Mouse (Mus musculus): ENCODE measurements around the gene Dennd4c. TPM values are rescaled to one million over a fixed set of nuclear protein-coding genes. Genes with fewer than 3 reads are reported as not detected.

The Dennd4c gene
- polyA plus RNA-seq, 1 experiment, result 2.5 TPM

- H3K4me3 ChIP-seq, result no peak overlapping the region
- H3K27me3 ChIP-seq (ENCODE audit: control insufficient read depth, insufficient read depth, insufficient read length), result no peaks in the 10 kb centered on the region
- H3K79me2 ChIP-seq (ENCODE audit: control insufficient read depth, insufficient read depth), result no peaks in the 10 kb centered on the region
- no peak overlapping the region for H3ac ChIP-seq (ENCODE audit: control insufficient read depth, insufficient read length)
- peak overlapping the region; percentile 23 for H3K4me2 ChIP-seq (ENCODE audit: low read depth)
- H3K36me3 ChIP-seq (ENCODE audit: control insufficient read depth, insufficient read depth), result no peaks in the 10 kb centered on the region
- TF ChIP-seq SRF (IDR thresholded peaks at IDR 0.05; ENCODE audit: control insufficient read depth, insufficient read length, low read depth), result no peak
- no peak for TF ChIP-seq CEBPB (IDR thresholded peaks at IDR 0.05; ENCODE audit: insufficient read depth, poor library complexity, severe bottlenecking)
- TF ChIP-seq MYOD1 (IDR thresholded peaks at IDR 0.05; ENCODE audit: control insufficient read depth in 1 of 3, insufficient read length in 2 of 3, low read depth in 2 of 3), result no peak
- TF ChIP-seq POLR2AphosphoS2 (IDR thresholded peaks at IDR 0.05; ENCODE audit: insufficient read length, low read depth), result no peak
- TF ChIP-seq REST (IDR thresholded peaks at IDR 0.05; ENCODE audit: insufficient read depth, insufficient read length), result no peak
- TF ChIP-seq POLR2A (IDR thresholded peaks at IDR 0.05; ENCODE audit: insufficient read length, low read depth), result no peak
- TF ChIP-seq MYOG (IDR thresholded peaks at IDR 0.05; ENCODE audit: control insufficient read depth in 1 of 3, insufficient read depth in 1 of 3, insufficient read length in 2 of 3, low read depth in 2 of 3), result no peak
- no peak for TF ChIP-seq MAX (IDR thresholded peaks at IDR 0.05; ENCODE audit: low read depth)
- no peak for TF ChIP-seq TCF12 (IDR thresholded peaks at IDR 0.05; ENCODE audit: insufficient read depth, poor library complexity, severe bottlenecking)
- no peak for TF ChIP-seq TCF3 (IDR thresholded peaks at IDR 0.05; ENCODE audit: insufficient read length, low read depth)
Observed at GRCm38 (mm10) chr4:86710666-86711215, 37.6 kb upstream of the Dennd4c start.

GRCm38 (mm10) chr4:86712751-86713195 is 35.6 kb upstream of the Dennd4c start:
- no peaks in the 10 kb centered on the region for H3K36me3 ChIP-seq (ENCODE audit: control insufficient read depth, insufficient read depth)
- no peak overlapping the region for H3ac ChIP-seq (ENCODE audit: control insufficient read depth, insufficient read length)
- no peaks in the 10 kb centered on the region for H3K79me2 ChIP-seq (ENCODE audit: control insufficient read depth, insufficient read depth)
- no peaks in the 10 kb centered on the region for H3K27me3 ChIP-seq (ENCODE audit: control insufficient read depth, insufficient read depth, insufficient read length)
- TF ChIP-seq E2F4 (IDR thresholded peaks at IDR 0.05; ENCODE audit: insufficient read depth) (no peak), POLR2A (IDR thresholded peaks at IDR 0.05; ENCODE audit: insufficient read length, low read depth) (peak; percentile 26), MYOD1 (IDR thresholded peaks at IDR 0.05; ENCODE audit: control insufficient read depth in 1 of 3, insufficient read length in 2 of 3, low read depth in 2 of 3) (peak in 2 of 3 experiments; percentile 32 to 72), REST (IDR thresholded peaks at IDR 0.05; ENCODE audit: insufficient read depth, insufficient read length) (no peak), SRF (IDR thresholded peaks at IDR 0.05; ENCODE audit: control insufficient read depth, insufficient read length, low read depth) (no peak), TCF3 (IDR thresholded peaks at IDR 0.05; ENCODE audit: insufficient read length, low read depth) (no peak), POLR2AphosphoS2 (IDR thresholded peaks at IDR 0.05; ENCODE audit: insufficient read length, low read depth) (no peak), CEBPB (IDR thresholded peaks at IDR 0.05; ENCODE audit: insufficient read depth, poor library complexity, severe bottlenecking) (no peak), MAX (IDR thresholded peaks at IDR 0.05; ENCODE audit: low read depth) (peak; percentile 78), TCF12 (IDR thresholded peaks at IDR 0.05; ENCODE audit: insufficient read depth, poor library complexity, severe bottlenecking) (no peak), USF1 (IDR thresholded peaks at IDR 0.05; ENCODE audit: low read depth) (peak; percentile 77), MYOG (IDR thresholded peaks at IDR 0.05; ENCODE audit: control insufficient read depth in 1 of 3, insufficient read depth in 1 of 3, insufficient read length in 2 of 3, low read depth in 2 of 3) (peak in 1 of 3 experiments; percentile 53)
- peak overlapping the region; percentile 76 for H3K4me2 ChIP-seq (ENCODE audit: low read depth)
- H3K4me3 ChIP-seq, result peak overlapping the region; percentile 8

GRCm38 (mm10) chr4:86713518-86713917 is 34.8 kb upstream of the Dennd4c start:
- Histone ChIP-seq H3K79me2 (ENCODE audit: control insufficient read depth, insufficient read depth) (no peaks in the 10 kb centered on the region), H3K27me3 (ENCODE audit: control insufficient read depth, insufficient read depth, insufficient read length) (no peaks in the 10 kb centered on the region), H3K4me3 (no peak overlapping the region), H3ac (ENCODE audit: control insufficient read depth, insufficient read length) (no peak overlapping the region), H3K4me2 (ENCODE audit: low read depth) (peak overlapping the region; percentile 76), H3K36me3 (ENCODE audit: control insufficient read depth, insufficient read depth) (no peaks in the 10 kb centered on the region)
- TF ChIP-seq TCF12 (IDR thresholded peaks at IDR 0.05; ENCODE audit: insufficient read depth, poor library complexity, severe bottlenecking), result no peak
- TF ChIP-seq CEBPB (IDR thresholded peaks at IDR 0.05; ENCODE audit: insufficient read depth, poor library complexity, severe bottlenecking), result no peak
- no peak for TF ChIP-seq E2F4 (IDR thresholded peaks at IDR 0.05; ENCODE audit: insufficient read depth)

GRCm38 (mm10) chr4:86715341-86715740 is 33.0 kb upstream of the Dennd4c start:
- H3K27me3 ChIP-seq (ENCODE audit: control insufficient read depth, insufficient read depth, insufficient read length), result no peaks in the 10 kb centered on the region
- H3K36me3 ChIP-seq (ENCODE audit: control insufficient read depth, insufficient read depth), result no peaks in the 10 kb centered on the region
- H3K4me3 ChIP-seq, result no peak overlapping the region
- TF ChIP-seq MYOG (IDR thresholded peaks at IDR 0.05; ENCODE audit: control insufficient read depth in 1 of 3, insufficient read depth in 1 of 3, insufficient read length in 2 of 3, low read depth in 2 of 3) (no peak), E2F4 (IDR thresholded peaks at IDR 0.05; ENCODE audit: insufficient read depth) (no peak), CEBPB (IDR thresholded peaks at IDR 0.05; ENCODE audit: insufficient read depth, poor library complexity, severe bottlenecking) (no peak), SRF (IDR thresholded peaks at IDR 0.05; ENCODE audit: control insufficient read depth, insufficient read length, low read depth) (no peak), REST (IDR thresholded peaks at IDR 0.05; ENCODE audit: insufficient read depth, insufficient read length) (no peak), TCF3 (IDR thresholded peaks at IDR 0.05; ENCODE audit: insufficient read length, low read depth) (no peak), MAX (IDR thresholded peaks at IDR 0.05; ENCODE audit: low read depth) (no peak), MYOD1 (IDR thresholded peaks at IDR 0.05; ENCODE audit: control insufficient read depth in 1 of 3, insufficient read length in 2 of 3, low read depth in 2 of 3) (no peak), POLR2AphosphoS2 (IDR thresholded peaks at IDR 0.05; ENCODE audit: insufficient read length, low read depth) (no peak), TCF12 (IDR thresholded peaks at IDR 0.05; ENCODE audit: insufficient read depth, poor library complexity, severe bottlenecking) (no peak), POLR2A (IDR thresholded peaks at IDR 0.05; ENCODE audit: insufficient read length, low read depth) (no peak), USF1 (IDR thresholded peaks at IDR 0.05; ENCODE audit: low read depth) (no peak)
- H3K79me2 ChIP-seq (ENCODE audit: control insufficient read depth, insufficient read depth), result no peaks in the 10 kb centered on the region
- no peak overlapping the region for H3K4me2 ChIP-seq (ENCODE audit: low read depth)
- no peak overlapping the region for H3ac ChIP-seq (ENCODE audit: control insufficient read depth, insufficient read length)

GRCm38 (mm10) chr4:86717176-86717575 is 31.2 kb upstream of the Dennd4c start:
- Histone ChIP-seq H3K36me3 (ENCODE audit: control insufficient read depth, insufficient read depth) (no peaks in the 10 kb centered on the region), H3K27me3 (ENCODE audit: control insufficient read depth, insufficient read depth, insufficient read length) (no peaks in the 10 kb centered on the region), H3K79me2 (ENCODE audit: control insufficient read depth, insufficient read depth) (no peaks in the 10 kb centered on the region), H3K4me2 (ENCODE audit: low read depth) (peak overlapping the region; percentile 1), H3K4me3 (no peak overlapping the region), H3ac (ENCODE audit: control insufficient read depth, insufficient read length) (no peak overlapping the region)
- TF ChIP-seq POLR2AphosphoS2 (IDR thresholded peaks at IDR 0.05; ENCODE audit: insufficient read length, low read depth) (no peak), MYOG (IDR thresholded peaks at IDR 0.05; ENCODE audit: control insufficient read depth in 1 of 3, insufficient read depth in 1 of 3, insufficient read length in 2 of 3, low read depth in 2 of 3) (no peak), REST (IDR thresholded peaks at IDR 0.05; ENCODE audit: insufficient read depth, insufficient read length) (no peak)

Measured in myocyte (in vitro differentiated cells).